In the genomic region with DNA sequence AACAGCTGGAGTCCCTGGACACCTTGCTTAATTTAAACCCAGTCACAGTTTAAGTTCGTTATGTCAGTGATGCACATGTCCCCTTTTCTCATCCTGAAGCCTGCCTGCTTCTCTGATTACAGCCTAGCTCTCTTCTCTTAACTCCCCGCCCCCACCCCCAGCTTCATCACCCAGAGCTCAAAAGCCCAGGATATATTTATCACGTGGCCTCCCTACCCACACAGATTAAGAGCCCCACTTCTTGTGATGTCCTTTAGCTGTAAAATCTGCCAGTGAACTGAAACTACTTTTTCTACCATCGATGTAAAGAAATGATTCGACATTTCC, we compare ENCODE assay signal across 8 mouse cellular contexts. TPM values are rescaled to one million over a fixed set of nuclear protein-coding genes. Genes with fewer than 3 reads are reported as not detected.
DNase-seq lines count a peak whose midpoint lies in the region; ATAC-seq and TF ChIP-seq lines count a peak whose summit lies in the region.

No protein-coding gene starts in this region.

- no peak for TF ChIP-seq POLR2A in CH12.LX (IDR thresholded peaks at IDR 0.05; ENCODE audit: low read depth, low read length)

- TF ChIP-seq CTCF in CH12.LX (conservative IDR thresholded peaks at IDR 0.05 in 1 of 2, IDR thresholded peaks at IDR 0.05 in 1 of 2; ENCODE audit: low read depth in 2 of 2, low read length in 2 of 2): no peak

- H3K9ac ChIP-seq in heart, embryonic 12.5 days: peak overlapping the region; percentile 76
- H3K9ac ChIP-seq in CH12.LX (ENCODE audit: insufficient read depth, low read depth): peak overlapping the region; percentile 57
- peak overlapping the region; percentile 61 for H3K9ac ChIP-seq in forebrain, embryonic 11.5 days (ENCODE audit: low read length)
- peak overlapping the region; percentile 60 for H3K9ac ChIP-seq in liver, embryonic 11.5 days (ENCODE audit: low read depth, low read length)
- H3K9ac ChIP-seq in stomach, embryonic 16.5 days (ENCODE audit: low read length): peak overlapping the region; percentile 77

- no peak for TF ChIP-seq EP300 in CH12.LX (IDR thresholded peaks at IDR 0.05; ENCODE audit: low read length)

- H3K27me3 ChIP-seq in heart, embryonic 12.5 days (replicated peaks): no peaks in the 10 kb centered on the region
- H3K27me3 ChIP-seq in CH12.LX (replicated peaks): no peaks in the 10 kb centered on the region
- H3K27me3 ChIP-seq in forebrain, embryonic 11.5 days (ENCODE audit: control insufficient read depth, insufficient read depth, low read length): no peaks in the 10 kb centered on the region
- no peaks in the 10 kb centered on the region for H3K27me3 ChIP-seq in liver, embryonic 11.5 days (replicated peaks; ENCODE audit: control insufficient read depth, insufficient read depth, low read length)
- no peaks in the 10 kb centered on the region for H3K27me3 ChIP-seq in stomach, embryonic 16.5 days (ENCODE audit: control insufficient read depth, insufficient read depth, low read length)

- peaks cover 2% of the 10 kb centered on the region for H3K36me3 ChIP-seq in heart, embryonic 12.5 days
- H3K36me3 ChIP-seq in CH12.LX (replicated peaks in 1 of 2; ENCODE audit: control insufficient read depth in 1 of 2, insufficient read depth in 1 of 2, low read length in 1 of 2): peaks cover 0 to 2% of the 10 kb centered on the region in 2 experiments
- no peaks in the 10 kb centered on the region for H3K36me3 ChIP-seq in forebrain, embryonic 11.5 days (ENCODE audit: control insufficient read depth, insufficient read depth, low read length)
- H3K36me3 ChIP-seq in liver, embryonic 11.5 days (ENCODE audit: control insufficient read depth, insufficient read depth, low read length): no peaks in the 10 kb centered on the region
- peaks cover 1% of the 10 kb centered on the region; the same call in 1 of the 2 replicates for H3K36me3 ChIP-seq in stomach, embryonic 16.5 days (ENCODE audit: control insufficient read depth, insufficient read depth, low read length)

- peak overlapping the region; percentile 100 for H3K4me3 ChIP-seq in heart, embryonic 12.5 days
- peak overlapping the region; percentile 47 to 76 (median 69) for H3K4me3 ChIP-seq in CH12.LX (replicated peaks in 1 of 3; ENCODE audit: low read depth in 2 of 3, low read length in 2 of 3, poor library complexity in 1 of 3)
- peak overlapping the region; percentile 92 for H3K4me3 ChIP-seq in forebrain, embryonic 11.5 days (ENCODE audit: low read depth, low read length)
- peak overlapping the region; percentile 56 for H3K4me3 ChIP-seq in liver, embryonic 11.5 days (ENCODE audit: low read depth, low read length)
- peak overlapping the region; percentile 68 for H3K4me3 ChIP-seq in stomach, embryonic 16.5 days (replicated peaks; ENCODE audit: low read length)

- H3K4me2 ChIP-seq in heart, embryonic 12.5 days: peak overlapping the region; percentile 87
- H3K4me2 ChIP-seq in CH12.LX (ENCODE audit: insufficient read depth, low read depth, poor library complexity, severe bottlenecking): peak overlapping the region; percentile 93
- H3K4me2 ChIP-seq in forebrain, embryonic 11.5 days (ENCODE audit: low read depth, low read length, severe bottlenecking): peak overlapping the region; percentile 70
- peak overlapping the region; percentile 92 for H3K4me2 ChIP-seq in liver, embryonic 11.5 days
- peak overlapping the region; percentile 92 for H3K4me2 ChIP-seq in stomach, embryonic 16.5 days (ENCODE audit: low read depth, low read length)

- 20% methylated on average over 5 of the region's 5 CpGs for WGBS in heart, embryonic 12.5 days
- 22% methylated on average over 5 of the region's 5 CpGs for WGBS in forebrain, embryonic 11.5 days
- WGBS in liver, embryonic 11.5 days: 21% methylated on average over 5 of the region's 5 CpGs
- WGBS in stomach, embryonic 16.5 days: 15% methylated on average over 5 of the region's 5 CpGs

- intact Hi-C loops in heart, postnatal 36 days (cut with DNase I): loop anchor here (5.0 to 10.0 kb wide), 3 partner anchors 200 to 1552 kb away; partner anchors contain the start of genes A930002H24Rik, Fer and Ralbp1

- H3K9me3 ChIP-seq in heart, embryonic 12.5 days (replicated peaks): no peaks in the 10 kb centered on the region
- no peaks in the 10 kb centered on the region for H3K9me3 ChIP-seq in CH12.LX (replicated peaks; ENCODE audit: low read length)
- no peaks in the 10 kb centered on the region for H3K9me3 ChIP-seq in forebrain, embryonic 11.5 days (ENCODE audit: control insufficient read depth, low read length)
- no peaks in the 10 kb centered on the region for H3K9me3 ChIP-seq in liver, embryonic 11.5 days (ENCODE audit: control insufficient read depth, low read length)
- H3K9me3 ChIP-seq in stomach, embryonic 16.5 days (replicated peaks; ENCODE audit: control insufficient read depth, low read length): no peaks in the 10 kb centered on the region

- no peak for ATAC-seq in heart, embryonic 12.5 days (ENCODE audit: insufficient number of reproducible peaks, low FRiP score)
- no peak; the same call in 1 of the 2 replicates for ATAC-seq in forebrain, embryonic 11.5 days (replicated peaks; ENCODE audit: low FRiP score)
- no peak for ATAC-seq in liver, embryonic 11.5 days (replicated peaks; ENCODE audit: low FRiP score)
- no peak for ATAC-seq in stomach, embryonic 16.5 days (ENCODE audit: insufficient read depth, low FRiP score)

- in situ Hi-C loops in CH12.LX (cut with MboI; ENCODE audit: low pct_ligation_motif_present, low pct_unique_long_range_greater_than_20kb, low sequenced_read_pairs): no loop called here

- H3K4me1 ChIP-seq in heart, embryonic 12.5 days (replicated peaks): peaks cover 12% of the 10 kb centered on the region; the same call in 1 of the 2 replicates
- peaks cover 0 to 11% of the 10 kb centered on the region in 2 experiments; a peak in 1 of 4 replicates for H3K4me1 ChIP-seq in CH12.LX (ENCODE audit: control insufficient read depth in 1 of 2, insufficient read depth in 2 of 2)
- H3K4me1 ChIP-seq in forebrain, embryonic 11.5 days (replicated peaks; ENCODE audit: control insufficient read depth, insufficient read depth, low read length): no peaks in the 10 kb centered on the region; the same call in 1 of the 2 replicates
- H3K4me1 ChIP-seq in liver, embryonic 11.5 days (replicated peaks; ENCODE audit: control insufficient read depth, insufficient read depth, low read length): peaks cover 2% of the 10 kb centered on the region
- H3K4me1 ChIP-seq in stomach, embryonic 16.5 days (ENCODE audit: control insufficient read depth, insufficient read depth, low read length): peaks cover 7% of the 10 kb centered on the region

- peak overlapping the region; percentile 95 for H3K27ac ChIP-seq in heart, embryonic 12.5 days (ENCODE audit: poor library complexity, severe bottlenecking)
- H3K27ac ChIP-seq in CH12.LX (ENCODE audit: insufficient read depth, low read depth): no peak overlapping the region
- no peak overlapping the region for H3K27ac ChIP-seq in forebrain, embryonic 11.5 days (ENCODE audit: low read depth, low read length)
- H3K27ac ChIP-seq in liver, embryonic 11.5 days (ENCODE audit: low read depth, low read length): peak overlapping the region; percentile 67; the same call in 1 of the 2 replicates
- peak overlapping the region; percentile 79 for H3K27ac ChIP-seq in stomach, embryonic 16.5 days (ENCODE audit: low read length)

- TF ChIP-seq RAD21 in CH12.LX (IDR thresholded peaks at IDR 0.05; ENCODE audit: low read depth, low read length): no peak

- DNase-seq in heart, postnatal 36 days: no peak
- peak; percentile 19 for DNase-seq in CH12.LX (ENCODE audit: extremely low read depth)
- DNase-seq in forebrain, embryonic 11.5 days (ENCODE audit: low spot score): no peak
- DNase-seq in liver, embryonic 11.5 days (ENCODE audit: low spot score): no peak
- no peak for DNase-seq in frontal cortex, postnatal 36 days (ENCODE audit: low spot score in 2 of 2)
- DNase-seq in urinary bladder, adult 18-20 months (ENCODE audit: low spot score in 2 of 2): no peak

- dilution Hi-C loops in CH12.LX (cut with MboI; ENCODE audit: extremely low pct_ligation_motif_present, extremely low pct_unique_long_range_greater_than_20kb, low sequenced_read_pairs): no loop called here

- peaks cover 2% of the 10 kb centered on the region; the same call in 1 of the 2 replicates for H3K79me2 ChIP-seq in CH12.LX (replicated peaks; ENCODE audit: control insufficient read depth, extremely low read depth, insufficient read depth, poor library complexity, severe bottlenecking)

TF ChIP-seq in CH12.LX, 34 proteins besides CTCF, POLR2A, EP300 and RAD21:
- peak; percentile 38 for TF ChIP-seq USF1 (IDR thresholded peaks at IDR 0.05; ENCODE audit: low read depth, low read length)
- TF ChIP-seq SIN3A (IDR thresholded peaks at IDR 0.05; ENCODE audit: low read length): no peak
- no peak for TF ChIP-seq ZKSCAN1 (IDR thresholded peaks at IDR 0.05; ENCODE audit: borderline replicate concordance, low read depth, low read length)
- TF ChIP-seq BHLHE40 (IDR thresholded peaks at IDR 0.05; ENCODE audit: low read depth, low read length): no peak
- no peak for TF ChIP-seq JUN (IDR thresholded peaks at IDR 0.05; ENCODE audit: insufficient read depth, low read depth, low read length)
- no peak for TF ChIP-seq ZMIZ1 (IDR thresholded peaks at IDR 0.05; ENCODE audit: low read depth, low read length)
- TF ChIP-seq MXI1 (IDR thresholded peaks at IDR 0.05; ENCODE audit: low read depth, low read length): no peak

RNA-seq across cellular contexts. Expression of gene Pja2, which starts 1.0 kb away (rescaled TPM):
- polyA plus RNA-seq in heart, embryonic 12.5 days (2016; fragmentation: Nextera tagmentation; extraction: Ambion mirVana): 84.1 and 87.5 TPM in 2 replicates
- total RNA-seq in heart, postnatal 36 days (2021): 100 to 1,000 TPM; 106 to 107 TPM
- total RNA-seq in CH12.LX (2012; rRNA removed) (9.1 and 10.9 TPM in 2 replicates), CH12.LX (2014; rRNA removed) (13.9 and 14.7 TPM in 2 replicates)
- polyA plus RNA-seq in CH12.LX (2012; ENCODE audit: insufficient read length, low read depth): 12.9 and 16.2 TPM in 2 replicates
- 69.0 and 72.5 TPM in 2 replicates for polyA plus RNA-seq in forebrain, embryonic 11.5 days (2014; fragmentation: Nextera tagmentation; extraction: Ambion mirVana)
- polyA plus RNA-seq in liver, embryonic 11.5 days (2014; fragmentation: Nextera tagmentation; extraction: Ambion mirVana): 38.4 and 39.0 TPM in 2 replicates
- 77.2 and 80.6 TPM in 2 replicates for polyA plus RNA-seq in stomach, embryonic 16.5 days (2015; fragmentation: Nextera tagmentation; extraction: Ambion mirVana)

Comparison
In these comparisons a context has a peak if more than half of its experiments do, and no peak if none do; other contexts are left out.
1. H3K27ac ChIP-seq: peak in heart, embryonic 12.5 days (single experiment), liver, embryonic 11.5 days (single experiment) and stomach, embryonic 16.5 days (single experiment); none in CH12.LX (single experiment) and forebrain, embryonic 11.5 days (single experiment).
2. Peak in every context shown above with its lines, with median percentiles within 50 percentile points of each other: H3K4me2 ChIP-seq, H3K4me3 ChIP-seq and H3K9ac ChIP-seq.